8 mouse cellular contexts compared by ENCODE assay signal in genomic region chr6:125009181-125010073, GRCm38 (mm10). TPM values are rescaled to one million over a fixed set of nuclear protein-coding genes. Genes with fewer than 3 reads are reported as not detected.
A peak's percentile ranks its signal among the peaks of the same experiment; 100 is the strongest.
DNase-seq lines count a peak whose midpoint lies in the region; ATAC-seq and TF ChIP-seq lines count a peak whose summit lies in the region.

No protein-coding gene starts in this region.

- peak overlapping the region; percentile 92 for H3K4me2 ChIP-seq in embryonic facial prominence, embryonic 14.5 days (ENCODE audit: low read depth, low read length)
- peak overlapping the region; percentile 69 for H3K4me2 ChIP-seq in kidney, embryonic 14.5 days (replicated peaks; ENCODE audit: low read depth, low read length)
- H3K4me2 ChIP-seq in liver, embryonic 14.5 days (ENCODE audit: low read depth): peak overlapping the region; percentile 94
- H3K4me2 ChIP-seq in stomach, embryonic 14.5 days (replicated peaks; ENCODE audit: low read depth, low read length): peak overlapping the region; percentile 67

- no peak for TF ChIP-seq EP300 in liver, embryonic 14.5 days (IDR thresholded peaks at IDR 0.05; ENCODE audit: low read depth)

- peak; percentile 84 for ATAC-seq in embryonic facial prominence, embryonic 14.5 days (ENCODE audit: low read depth)
- ATAC-seq in kidney, embryonic 14.5 days (ENCODE audit: low FRiP score, low TSS enrichment): peak; percentile 88
- ATAC-seq in liver, embryonic 14.5 days (ENCODE audit: insufficient read depth): peak; percentile 87
- ATAC-seq in stomach, embryonic 14.5 days (ENCODE audit: insufficient number of reproducible peaks, insufficient read depth, low FRiP score, low read depth): peak; percentile 86

- peak overlapping the region; percentile 98 for H3K9ac ChIP-seq in embryonic facial prominence, embryonic 14.5 days (ENCODE audit: low read depth, low read length)
- H3K9ac ChIP-seq in kidney, embryonic 14.5 days (ENCODE audit: low read depth, low read length): peak overlapping the region; percentile 99
- peak overlapping the region; percentile 91 for H3K9ac ChIP-seq in liver, embryonic 14.5 days (replicated peaks)
- H3K9ac ChIP-seq in stomach, embryonic 14.5 days (replicated peaks; ENCODE audit: low read depth, low read length): peak overlapping the region; percentile 95

- peak; percentile 91 for DNase-seq in CD4-positive helper T cell, adult 2 months (ENCODE audit: low read depth, low spot score)
- peak; percentile 93 for DNase-seq in embryonic facial prominence, embryonic 14.5 days (ENCODE audit: low spot score)
- DNase-seq in heart, embryonic 10.5 days (ENCODE audit: low spot score): peak; percentile 93
- peak; percentile 41 to 48 (median 44) for DNase-seq in liver, embryonic 14.5 days (ENCODE audit: low read depth in 3 of 3, low spot score in 3 of 3)
- peak; percentile 87 for DNase-seq in neural tube, embryonic 10.5 days (ENCODE audit: extremely low spot score, low spot score)

- H3K4me3 ChIP-seq in bone marrow, adult 2 months (replicated peaks; ENCODE audit: control insufficient read depth, low read depth, low read length): peak overlapping the region; percentile 81
- peak overlapping the region; percentile 85 for H3K4me3 ChIP-seq in embryonic facial prominence, embryonic 14.5 days (ENCODE audit: low read depth, low read length)
- H3K4me3 ChIP-seq in heart, embryonic 10.5 days: peak overlapping the region; percentile 90
- peak overlapping the region; percentile 81 for H3K4me3 ChIP-seq in kidney, embryonic 14.5 days (ENCODE audit: low read length)
- H3K4me3 ChIP-seq in liver, embryonic 14.5 days (ENCODE audit: insufficient read depth in 1 of 2, low read depth in 2 of 2, low read length in 2 of 2): peak overlapping the region; percentile 89 to 97
- peak overlapping the region; percentile 70 for H3K4me3 ChIP-seq in stomach, embryonic 14.5 days (ENCODE audit: low read depth, low read length)

- H3K4me1 ChIP-seq in bone marrow, adult 2 months (ENCODE audit: control insufficient read depth, insufficient read depth, low read length): no peaks in the 10 kb centered on the region
- H3K4me1 ChIP-seq in embryonic facial prominence, embryonic 14.5 days (ENCODE audit: control insufficient read depth, insufficient read depth, low read length): peaks cover 25% of the 10 kb centered on the region
- H3K4me1 ChIP-seq in heart, embryonic 10.5 days: peaks cover 21% of the 10 kb centered on the region; the same call in 1 of the 2 replicates
- peaks cover 5% of the 10 kb centered on the region; the same call in 1 of the 2 replicates for H3K4me1 ChIP-seq in kidney, embryonic 14.5 days (ENCODE audit: control insufficient read depth, insufficient read depth, low read length)
- peaks cover 6 to 13% of the 10 kb centered on the region in 2 experiments for H3K4me1 ChIP-seq in liver, embryonic 14.5 days (replicated peaks; ENCODE audit: control insufficient read depth in 2 of 2, insufficient read depth in 2 of 2, low read length in 1 of 2)
- peaks cover 13% of the 10 kb centered on the region; the same call in 1 of the 2 replicates for H3K4me1 ChIP-seq in stomach, embryonic 14.5 days (ENCODE audit: control insufficient read depth, insufficient read depth, low read length)

- no peak for TF ChIP-seq CTCF in bone marrow, adult 2 months (IDR thresholded peaks at IDR 0.05; ENCODE audit: control insufficient read depth, insufficient read depth, low read length)
- no peak for TF ChIP-seq CTCF in liver, embryonic 14.5 days (IDR thresholded peaks at IDR 0.05; ENCODE audit: low read depth)

- H3K27ac ChIP-seq in bone marrow, adult 2 months (ENCODE audit: control insufficient read depth, insufficient read depth, low read depth, low read length, poor library complexity): peak overlapping the region; percentile 97
- peak overlapping the region; percentile 98 for H3K27ac ChIP-seq in embryonic facial prominence, embryonic 14.5 days (replicated peaks; ENCODE audit: low read depth, low read length)
- H3K27ac ChIP-seq in heart, embryonic 10.5 days: peak overlapping the region; percentile 99
- peak overlapping the region; percentile 99 for H3K27ac ChIP-seq in kidney, embryonic 14.5 days (ENCODE audit: low read depth, low read length)
- peak overlapping the region; percentile 86 for H3K27ac ChIP-seq in liver, embryonic 14.5 days
- peak overlapping the region; percentile 99 for H3K27ac ChIP-seq in stomach, embryonic 14.5 days (ENCODE audit: low read length)

- H3K36me3 ChIP-seq in embryonic facial prominence, embryonic 14.5 days (ENCODE audit: control insufficient read depth, insufficient read depth, low read length): peaks cover 35% of the 10 kb centered on the region
- peaks cover 25% of the 10 kb centered on the region for H3K36me3 ChIP-seq in heart, embryonic 10.5 days
- peaks cover 31% of the 10 kb centered on the region for H3K36me3 ChIP-seq in kidney, embryonic 14.5 days (ENCODE audit: control insufficient read depth, insufficient read depth, low read length)
- H3K36me3 ChIP-seq in liver, embryonic 14.5 days (replicated peaks; ENCODE audit: control insufficient read depth, insufficient read depth, low read depth): peaks cover 18% of the 10 kb centered on the region
- peaks cover 28% of the 10 kb centered on the region; the same call in 1 of the 2 replicates for H3K36me3 ChIP-seq in stomach, embryonic 14.5 days (ENCODE audit: control insufficient read depth, insufficient read depth, low read length)

- H3K27me3 ChIP-seq in embryonic facial prominence, embryonic 14.5 days (replicated peaks; ENCODE audit: control insufficient read depth, insufficient read depth, low read length): no peaks in the 10 kb centered on the region
- H3K27me3 ChIP-seq in heart, embryonic 10.5 days (ENCODE audit: insufficient read depth, poor library complexity, severe bottlenecking): 0 out of 2 replicates have a peak, but pooled peaks cover under 1% of the 10 kb centered on the region
- H3K27me3 ChIP-seq in kidney, embryonic 14.5 days (ENCODE audit: control insufficient read depth, insufficient read depth, low read length): no peaks in the 10 kb centered on the region
- H3K27me3 ChIP-seq in liver, embryonic 14.5 days (ENCODE audit: control insufficient read depth, insufficient read depth, low read length): no peaks in the 10 kb centered on the region; the same call in 1 of the 2 replicates
- H3K27me3 ChIP-seq in stomach, embryonic 14.5 days (ENCODE audit: control insufficient read depth, insufficient read depth, low read length): no peaks in the 10 kb centered on the region

- TF ChIP-seq POLR2A in bone marrow, adult 2 months (IDR thresholded peaks at IDR 0.05; ENCODE audit: borderline replicate concordance, control insufficient read depth, low read depth, low read length): no peak

- WGBS in bone marrow, adult 2 months: 1% methylated on average over 65 of the region's 78 CpGs
- 0% methylated on average over 16 of the region's 78 CpGs for WGBS in embryonic facial prominence, embryonic 14.5 days
- WGBS in heart, embryonic 10.5 days: under 1% methylated on average over 69 of the region's 78 CpGs
- under 1% methylated on average over 56 of the region's 78 CpGs for WGBS in kidney, embryonic 14.5 days
- WGBS in liver, embryonic 14.5 days (ENCODE audit: insufficient replicate concordance): 3% methylated on average over 36 of the region's 78 CpGs
- WGBS in stomach, embryonic 14.5 days: under 1% methylated on average over 43 of the region's 78 CpGs

- H3K9me3 ChIP-seq in embryonic facial prominence, embryonic 14.5 days (ENCODE audit: control insufficient read depth, low read length): no peaks in the 10 kb centered on the region
- H3K9me3 ChIP-seq in heart, embryonic 10.5 days: no peaks in the 10 kb centered on the region
- H3K9me3 ChIP-seq in kidney, embryonic 14.5 days (ENCODE audit: control insufficient read depth, low read length): no peaks in the 10 kb centered on the region
- H3K9me3 ChIP-seq in liver, embryonic 14.5 days (ENCODE audit: control insufficient read depth, low read length): no peaks in the 10 kb centered on the region
- no peaks in the 10 kb centered on the region for H3K9me3 ChIP-seq in stomach, embryonic 14.5 days (ENCODE audit: control insufficient read depth, low read depth, low read length)

RNA-seq across cellular contexts. Expression of gene Zfp384, which starts 0.5 kb away (rescaled TPM):
- 26.2 and 46.0 TPM in 2 replicates for polyA plus RNA-seq in bone marrow, adult 2 months (2011; ENCODE audit: insufficient read depth, insufficient read length, low replicate concordance, missing spikeins)
- polyA plus RNA-seq in embryonic facial prominence, embryonic 14.5 days (2014; fragmentation: Nextera tagmentation; extraction: Ambion mirVana): 10.4 and 11.9 TPM in 2 replicates
- polyA plus RNA-seq in heart, embryonic 10.5 days (2016; fragmentation: Nextera tagmentation; extraction: Ambion mirVana): 7.9 and 14.2 TPM in 2 replicates
- polyA plus RNA-seq in kidney, embryonic 14.5 days (2014; fragmentation: Nextera tagmentation; extraction: Ambion mirVana): 12.5 and 15.0 TPM in 2 replicates
- polyA plus RNA-seq in liver, embryonic 14.5 days (2012; rRNA removed): 20.2 and 22.2 TPM in 2 replicates
- polyA plus RNA-seq in liver, embryonic 14.5 days (2014; fragmentation: Nextera tagmentation; extraction: Ambion mirVana): 2.9 and 3.1 TPM in 2 replicates
- 15.1 and 15.7 TPM in 2 replicates for polyA plus RNA-seq in stomach, embryonic 14.5 days (2014; fragmentation: Nextera tagmentation; extraction: Ambion mirVana)

RNA-seq across cellular contexts. Expression of gene Pianp, which starts 12.9 kb away (rescaled TPM):
- polyA plus RNA-seq in bone marrow, adult 2 months (2011; ENCODE audit: insufficient read depth, insufficient read length, low replicate concordance, missing spikeins): 3.4 TPM in 1 of 2 replicates, not detected in the other
- polyA plus RNA-seq in embryonic facial prominence, embryonic 14.5 days (2014; fragmentation: Nextera tagmentation; extraction: Ambion mirVana): 5.0 and 7.2 TPM in 2 replicates
- 0.14 TPM in 1 of 2 replicates, not detected in the other for polyA plus RNA-seq in heart, embryonic 10.5 days (2016; fragmentation: Nextera tagmentation; extraction: Ambion mirVana)
- 1.0 and 1.2 TPM in 2 replicates for polyA plus RNA-seq in kidney, embryonic 14.5 days (2014; fragmentation: Nextera tagmentation; extraction: Ambion mirVana)
- 0.07 and 0.09 TPM in 2 replicates for polyA plus RNA-seq in liver, embryonic 14.5 days (2012; rRNA removed)
- not detected in 2 replicates for polyA plus RNA-seq in liver, embryonic 14.5 days (2014; fragmentation: Nextera tagmentation; extraction: Ambion mirVana)
- 4.4 and 6.0 TPM in 2 replicates for polyA plus RNA-seq in stomach, embryonic 14.5 days (2014; fragmentation: Nextera tagmentation; extraction: Ambion mirVana)

RNA-seq across cellular contexts. Expression of gene Ing4, which starts 30.1 kb away (rescaled TPM):
- 19.6 and 42.0 TPM in 2 replicates for polyA plus RNA-seq in bone marrow, adult 2 months (2011; ENCODE audit: insufficient read depth, insufficient read length, low replicate concordance, missing spikeins)
- 99.0 and 112 TPM in 2 replicates for polyA plus RNA-seq in embryonic facial prominence, embryonic 14.5 days (2014; fragmentation: Nextera tagmentation; extraction: Ambion mirVana)
- 74.4 and 84.5 TPM in 2 replicates for polyA plus RNA-seq in heart, embryonic 10.5 days (2016; fragmentation: Nextera tagmentation; extraction: Ambion mirVana)
- polyA plus RNA-seq in kidney, embryonic 14.5 days (2014; fragmentation: Nextera tagmentation; extraction: Ambion mirVana): 111 and 144 TPM in 2 replicates
- polyA plus RNA-seq in liver, embryonic 14.5 days (2012; rRNA removed): 14.1 and 17.9 TPM in 2 replicates
- 17.2 and 21.9 TPM in 2 replicates for polyA plus RNA-seq in liver, embryonic 14.5 days (2014; fragmentation: Nextera tagmentation; extraction: Ambion mirVana)
- polyA plus RNA-seq in stomach, embryonic 14.5 days (2014; fragmentation: Nextera tagmentation; extraction: Ambion mirVana): 118 and 119 TPM in 2 replicates

RNA-seq across cellular contexts. Expression of gene Acrbp, which starts 40.1 kb away (rescaled TPM):
- 24.3 and 45.9 TPM in 2 replicates for polyA plus RNA-seq in bone marrow, adult 2 months (2011; ENCODE audit: insufficient read depth, insufficient read length, low replicate concordance, missing spikeins)
- polyA plus RNA-seq in embryonic facial prominence, embryonic 14.5 days (2014; fragmentation: Nextera tagmentation; extraction: Ambion mirVana): 8.3 and 9.9 TPM in 2 replicates
- polyA plus RNA-seq in heart, embryonic 10.5 days (2016; fragmentation: Nextera tagmentation; extraction: Ambion mirVana): 4.8 and 8.0 TPM in 2 replicates
- 14.0 and 14.7 TPM in 2 replicates for polyA plus RNA-seq in kidney, embryonic 14.5 days (2014; fragmentation: Nextera tagmentation; extraction: Ambion mirVana)
- 2.1 and 3.1 TPM in 2 replicates for polyA plus RNA-seq in liver, embryonic 14.5 days (2012; rRNA removed)
- polyA plus RNA-seq in liver, embryonic 14.5 days (2014; fragmentation: Nextera tagmentation; extraction: Ambion mirVana): 1.3 and 2.0 TPM in 2 replicates
- 15.8 and 18.6 TPM in 2 replicates for polyA plus RNA-seq in stomach, embryonic 14.5 days (2014; fragmentation: Nextera tagmentation; extraction: Ambion mirVana)

RNA-seq across cellular contexts. Expression of gene Cops7a, which starts 44.1 kb away (rescaled TPM):
- polyA plus RNA-seq in bone marrow, adult 2 months (2011; ENCODE audit: insufficient read depth, insufficient read length, low replicate concordance, missing spikeins): 18.1 and 33.0 TPM in 2 replicates
- 138 and 141 TPM in 2 replicates for polyA plus RNA-seq in embryonic facial prominence, embryonic 14.5 days (2014; fragmentation: Nextera tagmentation; extraction: Ambion mirVana)
- polyA plus RNA-seq in heart, embryonic 10.5 days (2016; fragmentation: Nextera tagmentation; extraction: Ambion mirVana): 173 and 178 TPM in 2 replicates
- polyA plus RNA-seq in kidney, embryonic 14.5 days (2014; fragmentation: Nextera tagmentation; extraction: Ambion mirVana): 144 and 162 TPM in 2 replicates
- 57.8 and 62.6 TPM in 2 replicates for polyA plus RNA-seq in liver, embryonic 14.5 days (2012; rRNA removed)
- 51.5 and 52.6 TPM in 2 replicates for polyA plus RNA-seq in liver, embryonic 14.5 days (2014; fragmentation: Nextera tagmentation; extraction: Ambion mirVana)
- 139 and 141 TPM in 2 replicates for polyA plus RNA-seq in stomach, embryonic 14.5 days (2014; fragmentation: Nextera tagmentation; extraction: Ambion mirVana)

Comparison
In these comparisons a context has a peak if more than half of its experiments do, and no peak if none do; other contexts are left out.
1. Peak in every context shown above with its lines: DNase-seq, ATAC-seq, H3K4me3 ChIP-seq and H3K27ac ChIP-seq.